Mouse (Mus musculus): ENCODE results near the gene Rtn2. TPM values are rescaled to one million over a fixed set of nuclear protein-coding genes. Genes with fewer than 3 reads are reported as not detected.
A peak's percentile ranks its signal among the peaks of the same experiment; 100 is the strongest.

The Rtn2 gene
- 26.1 and 29.3 TPM in 2 replicates for polyA plus RNA-seq (2015; fragmentation: Nextera tagmentation; extraction: Ambion mirVana)

DNA sequence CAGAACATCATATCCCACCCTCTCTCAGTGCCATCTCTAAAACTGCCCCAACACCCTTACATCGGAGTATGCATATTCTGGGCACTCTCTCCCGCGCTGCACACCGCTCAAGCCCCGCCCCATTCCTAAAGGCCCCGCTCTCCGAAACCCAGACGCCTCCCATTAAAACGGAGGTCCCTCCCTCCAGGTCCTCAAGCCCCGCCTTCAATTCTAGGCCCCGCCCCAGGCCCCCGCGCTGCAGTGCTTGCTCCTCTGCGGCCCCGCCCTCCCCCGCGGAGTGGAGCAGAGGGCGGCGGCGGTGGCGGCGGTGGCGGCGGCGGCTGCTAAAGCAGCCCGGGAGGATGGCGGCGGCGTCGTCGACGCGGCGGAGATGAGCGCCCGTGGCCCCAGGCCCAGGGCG, at the start of gene Rtn2:
Rtn2 (plus strand) TSS at position 240 of the 400 bp plus-strand sequence.
- WGBS: under 1% methylated on average over 36 of the region's 37 CpGs
- Histone ChIP-seq H3K27ac (replicated peaks) (no peak within 1 kb of the TSS), H3K4me3 (peak within 1 kb of the TSS; percentile 63), H3K4me1 (peaks cover 18% of the 10 kb centered on the region), H3K27me3 (replicated peaks) (peaks cover 79% of the 10 kb centered on the region), H3K9me3 (no peaks in the 10 kb centered on the region), H3K36me3 (no peaks in the 10 kb centered on the region), H3K4me2 (peak within 1 kb of the TSS; percentile 96), H3K9ac (peak within 1 kb of the TSS; percentile 61; the same call in 1 of the 2 replicates)
- peak; percentile 79 for ATAC-seq (ENCODE audit: extremely low read depth, insufficient number of reproducible peaks, low FRiP score, low TSS enrichment)

DNA sequence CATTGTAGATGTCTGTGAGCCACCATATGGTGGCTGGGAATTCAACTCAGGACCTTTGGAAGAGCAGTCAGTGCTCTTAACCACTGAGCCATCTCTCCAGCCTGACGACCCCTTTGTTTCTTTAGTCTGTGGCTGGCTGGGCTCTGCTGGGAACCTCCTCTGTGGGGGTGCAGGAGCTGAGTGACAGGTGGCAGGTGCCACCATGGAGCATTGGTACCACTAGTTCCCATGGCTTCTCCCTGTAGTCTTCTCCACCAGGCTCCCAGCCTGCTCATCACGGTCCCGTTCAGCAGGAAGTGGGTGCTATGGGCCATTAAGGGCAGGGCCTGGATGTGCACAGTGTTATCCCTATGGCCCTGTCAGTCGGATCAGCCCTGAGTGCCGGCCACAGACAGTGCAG, 47.8 kb upstream of the Rtn2 start:
- Histone ChIP-seq H3K27ac (replicated peaks) (no peak overlapping the region), H3K36me3 (peaks cover 24% of the 10 kb centered on the region), H3K4me3 (no peak overlapping the region), H3K4me2 (no peak overlapping the region), H3K9ac (0 out of 2 replicates have a peak overlapping the region, but pooled peaks have one; percentile 16), H3K27me3 (replicated peaks) (no peaks in the 10 kb centered on the region), H3K9me3 (no peaks in the 10 kb centered on the region), H3K4me1 (peaks cover 69% of the 10 kb centered on the region)
- 82% methylated on average over 5 of the region's 5 CpGs for WGBS
- no peak for ATAC-seq (ENCODE audit: extremely low read depth, insufficient number of reproducible peaks, low FRiP score, low TSS enrichment)

DNA sequence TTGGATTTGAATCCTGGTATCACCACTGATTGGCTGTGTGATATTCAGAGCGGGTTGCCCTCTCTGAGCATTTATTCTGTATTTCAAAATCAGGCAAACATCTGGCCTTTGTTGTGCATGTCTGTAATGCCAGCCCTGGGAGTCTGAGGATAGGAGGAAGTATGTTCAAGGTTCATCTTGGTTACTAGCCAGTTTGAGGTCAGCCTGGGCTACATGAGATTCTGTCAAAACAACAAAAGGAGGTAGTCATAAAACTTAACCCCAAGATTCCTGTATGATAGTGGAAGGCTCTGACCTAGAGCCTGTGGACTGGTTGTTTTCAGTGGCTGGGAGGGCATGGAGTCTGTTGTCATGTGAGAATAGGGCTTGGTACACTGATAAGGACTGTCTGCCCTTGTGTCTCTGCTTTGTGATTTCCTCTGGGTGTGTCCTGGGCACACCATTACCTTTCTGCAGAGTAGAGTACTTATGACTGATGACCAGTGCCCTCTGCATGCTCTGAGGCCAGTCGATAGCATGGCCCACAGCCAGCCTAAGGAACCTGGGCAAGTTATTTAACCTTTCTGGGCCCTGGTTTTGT, 47.2 kb upstream of the Rtn2 start:
- 80% methylated on average over 2 of the region's 2 CpGs for WGBS
- Histone ChIP-seq H3K9me3 (no peaks in the 10 kb centered on the region), H3K36me3 (peaks cover 24% of the 10 kb centered on the region), H3K4me1 (peaks cover 68% of the 10 kb centered on the region), H3K27me3 (replicated peaks) (no peaks in the 10 kb centered on the region), H3K4me2 (no peak overlapping the region), H3K9ac (peak overlapping the region; percentile 65; the same call in 1 of the 2 replicates), H3K27ac (replicated peaks) (peak overlapping the region; percentile 76), H3K4me3 (no peak overlapping the region)
- ATAC-seq (ENCODE audit: extremely low read depth, insufficient number of reproducible peaks, low FRiP score, low TSS enrichment): no peak

DNA sequence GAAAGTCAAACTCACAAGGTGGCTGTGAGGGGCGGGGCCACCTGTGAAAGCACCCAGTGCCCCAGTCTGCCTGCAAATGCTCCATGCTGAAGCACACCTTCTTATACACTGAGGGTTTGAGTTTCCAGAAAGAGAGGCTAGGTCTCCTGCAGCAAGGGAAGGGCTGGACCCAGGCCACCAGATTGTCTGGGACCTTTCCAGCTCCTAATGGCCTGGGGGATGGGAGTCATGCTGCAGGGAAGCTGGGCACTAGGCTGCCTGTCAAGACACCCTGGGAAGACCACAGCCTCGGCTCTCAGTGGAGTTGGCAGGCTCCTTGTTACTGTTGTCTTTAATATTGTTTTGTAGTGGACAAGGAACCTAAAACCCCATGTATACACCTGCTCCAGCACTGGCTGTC, 46.0 kb upstream of the Rtn2 start:
- no peak for ATAC-seq (ENCODE audit: extremely low read depth, insufficient number of reproducible peaks, low FRiP score, low TSS enrichment)
- H3K27me3 ChIP-seq (replicated peaks): no peaks in the 10 kb centered on the region
- H3K4me1 ChIP-seq: peaks cover 68% of the 10 kb centered on the region
- H3K9me3 ChIP-seq: no peaks in the 10 kb centered on the region
- H3K36me3 ChIP-seq: peaks cover 24% of the 10 kb centered on the region
- WGBS: 62% methylated on average over 2 of the region's 2 CpGs
- H3K4me2 ChIP-seq: peak overlapping the region; percentile 18; the same call in 1 of the 2 replicates
- no peak overlapping the region; the same call in 1 of the 2 replicates for H3K4me3 ChIP-seq
- H3K9ac ChIP-seq: peak overlapping the region; percentile 65
- peak overlapping the region; percentile 76 for H3K27ac ChIP-seq (replicated peaks)

DNA sequence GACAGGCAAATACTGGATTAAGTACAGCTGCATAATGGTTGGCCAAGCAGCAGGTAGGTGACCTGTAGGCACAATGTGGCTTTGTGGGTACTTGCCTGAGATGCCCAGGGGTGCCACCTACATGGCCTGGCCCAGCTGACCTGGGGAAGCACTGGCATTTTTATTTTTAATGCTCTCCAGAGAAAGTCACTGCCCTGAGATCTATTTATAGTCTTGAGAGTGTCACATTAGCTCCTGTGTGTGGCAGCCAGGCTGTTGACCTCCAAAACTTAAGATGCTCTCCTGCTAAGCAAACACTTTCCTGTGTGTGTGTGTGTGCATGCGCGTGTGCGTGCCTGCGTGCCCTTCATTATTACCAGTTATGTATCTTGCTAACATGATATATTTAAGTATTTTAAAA, 44.1 kb upstream of the Rtn2 start:
- Histone ChIP-seq H3K9me3 (no peaks in the 10 kb centered on the region), H3K9ac (peak overlapping the region; percentile 65), H3K27ac (replicated peaks) (peak overlapping the region; percentile 88), H3K27me3 (replicated peaks) (no peaks in the 10 kb centered on the region), H3K4me1 (peaks cover 59% of the 10 kb centered on the region), H3K4me2 (peak overlapping the region; percentile 44), H3K36me3 (peaks cover 15% of the 10 kb centered on the region), H3K4me3 (no peak overlapping the region)
- ATAC-seq (ENCODE audit: extremely low read depth, insufficient number of reproducible peaks, low FRiP score, low TSS enrichment): no peak
- WGBS: 60% methylated on average over 4 of the region's 4 CpGs

DNA sequence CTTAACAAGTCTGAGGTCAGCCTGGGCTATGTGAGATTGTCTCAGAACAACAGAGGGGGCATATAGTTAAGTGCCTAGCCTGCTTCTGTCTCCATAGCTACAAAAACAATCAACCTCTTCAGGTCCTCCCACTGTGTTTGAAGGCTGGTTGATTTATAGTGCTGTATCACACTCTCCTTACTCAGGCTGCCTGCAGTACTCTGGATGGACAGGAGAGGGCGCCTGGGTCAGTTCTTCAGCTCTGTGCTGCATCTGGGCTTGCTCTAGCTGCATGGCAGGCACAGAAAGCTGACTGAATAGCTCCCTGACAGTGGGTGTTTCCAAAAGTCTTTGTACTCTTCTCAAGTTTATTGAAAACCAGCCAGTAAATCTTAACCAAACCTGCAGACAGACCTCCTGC, 43.0 kb upstream of the Rtn2 start:
- no peak overlapping the region for H3K4me3 ChIP-seq
- peak overlapping the region; percentile 65 for H3K9ac ChIP-seq
- H3K27ac ChIP-seq (replicated peaks): peak overlapping the region; percentile 88
- 0 out of 2 replicates have a peak, but pooled peaks have one; percentile 64 for ATAC-seq (ENCODE audit: extremely low read depth, insufficient number of reproducible peaks, low FRiP score, low TSS enrichment)
- WGBS: 0% methylated on average over 1 of the region's 1 CpGs
- H3K9me3 ChIP-seq: no peaks in the 10 kb centered on the region
- peaks cover 68% of the 10 kb centered on the region for H3K4me1 ChIP-seq
- H3K36me3 ChIP-seq: peaks cover 9% of the 10 kb centered on the region; the same call in 1 of the 2 replicates
- H3K4me2 ChIP-seq: no peak overlapping the region
- H3K27me3 ChIP-seq (replicated peaks): no peaks in the 10 kb centered on the region

DNA sequence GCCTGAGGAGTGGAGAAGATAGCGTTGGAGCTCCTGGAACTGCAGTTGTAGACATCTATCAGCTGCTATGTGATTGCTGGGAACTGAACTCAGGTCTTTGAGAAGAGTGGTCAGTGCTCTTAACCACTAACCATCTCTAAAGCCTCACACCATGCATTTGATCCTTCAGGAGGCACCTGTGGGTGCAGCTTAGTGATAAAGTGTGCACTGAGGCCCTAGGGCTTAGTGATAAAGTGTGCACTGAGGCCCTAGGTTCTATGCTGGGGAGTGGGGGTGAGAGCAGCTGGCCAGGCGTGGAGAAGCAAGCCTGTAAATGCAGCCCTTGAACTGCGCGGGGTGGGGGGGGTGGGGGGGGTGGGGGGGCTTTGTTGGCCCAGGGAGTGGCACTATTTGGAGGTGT, 42.4 kb upstream of the Rtn2 start:
- peaks cover 63% of the 10 kb centered on the region for H3K4me1 ChIP-seq
- H3K4me3 ChIP-seq: no peak overlapping the region
- H3K9ac ChIP-seq: peak overlapping the region; percentile 65
- no peak overlapping the region for H3K4me2 ChIP-seq
- H3K27me3 ChIP-seq (replicated peaks): no peaks in the 10 kb centered on the region
- peaks cover 13% of the 10 kb centered on the region for H3K36me3 ChIP-seq
- no peaks in the 10 kb centered on the region for H3K9me3 ChIP-seq
- no peak for ATAC-seq (ENCODE audit: extremely low read depth, insufficient number of reproducible peaks, low FRiP score, low TSS enrichment)
- H3K27ac ChIP-seq (replicated peaks): peak overlapping the region; percentile 88; the same call in 1 of the 2 replicates
- whole genome bisulfite sequencing: 27% methylated on average over 4 of the region's 4 CpGs

DNA sequence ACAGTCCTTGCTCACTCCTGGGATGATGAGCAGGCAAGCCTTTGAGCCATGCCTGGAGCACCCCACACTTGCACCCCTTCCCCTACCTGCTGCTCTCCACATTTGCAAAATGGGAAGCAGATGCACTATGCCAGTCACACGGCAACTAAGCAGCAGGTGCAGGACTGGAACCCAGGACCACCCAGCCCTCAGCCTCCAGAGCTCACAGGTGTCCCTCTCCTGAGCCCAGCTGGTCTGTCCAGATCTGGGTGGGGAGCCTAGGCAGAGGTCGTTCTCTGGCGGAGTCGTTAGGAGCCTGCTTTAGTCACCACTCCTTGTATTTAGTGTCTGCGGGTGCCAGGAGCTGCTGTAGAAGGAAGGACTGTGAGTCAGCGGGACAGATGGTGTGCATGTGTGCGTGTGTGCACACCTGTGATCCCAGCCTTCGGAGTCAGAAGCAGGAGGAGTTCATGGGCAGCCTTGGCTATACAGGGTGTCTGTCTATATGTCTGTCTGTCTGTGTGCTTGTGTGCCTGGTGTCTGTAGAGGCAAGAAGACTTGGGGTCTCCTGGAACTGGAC, 41.4 kb upstream of the Rtn2 start:
- peaks cover 53% of the 10 kb centered on the region for H3K4me1 ChIP-seq
- H3K27me3 ChIP-seq (replicated peaks): no peaks in the 10 kb centered on the region
- H3K4me2 ChIP-seq: no peak overlapping the region
- no peak overlapping the region for H3K27ac ChIP-seq (replicated peaks)
- H3K9ac ChIP-seq: no peak overlapping the region
- no peak for ATAC-seq (ENCODE audit: extremely low read depth, insufficient number of reproducible peaks, low FRiP score, low TSS enrichment)
- H3K9me3 ChIP-seq: no peaks in the 10 kb centered on the region
- peaks cover 23% of the 10 kb centered on the region for H3K36me3 ChIP-seq
- H3K4me3 ChIP-seq: no peak overlapping the region
- 86% methylated on average over 8 of the region's 8 CpGs for WGBS

DNA sequence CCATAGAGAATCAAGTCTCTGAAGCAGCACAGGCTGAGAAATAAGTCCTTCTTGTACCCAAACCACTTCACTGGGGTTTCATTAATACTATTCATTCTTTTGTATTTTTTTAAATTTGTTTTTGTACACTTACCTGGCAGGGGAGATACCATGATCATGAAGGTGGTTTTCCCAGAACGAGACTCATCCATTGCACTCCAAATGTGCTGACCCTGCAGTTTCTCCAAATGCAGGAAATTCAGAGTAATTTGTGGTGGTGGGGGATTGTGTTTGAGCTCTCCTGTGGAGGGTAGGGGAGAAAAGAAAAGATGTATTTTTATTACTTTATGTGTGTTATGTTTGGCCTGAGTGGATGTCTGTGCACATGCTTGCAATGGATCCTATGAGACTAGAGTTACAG, 40.4 kb upstream of the Rtn2 start:
- H3K4me1 ChIP-seq: peaks cover 43% of the 10 kb centered on the region
- H3K9ac ChIP-seq: no peak overlapping the region
- H3K36me3 ChIP-seq: peaks cover 32% of the 10 kb centered on the region
- ATAC-seq (ENCODE audit: extremely low read depth, insufficient number of reproducible peaks, low FRiP score, low TSS enrichment): no peak
- H3K27me3 ChIP-seq (replicated peaks): no peaks in the 10 kb centered on the region
- no peak overlapping the region for H3K4me2 ChIP-seq
- H3K27ac ChIP-seq (replicated peaks): no peak overlapping the region
- H3K9me3 ChIP-seq: no peaks in the 10 kb centered on the region
- WGBS: 83% methylated on average over 1 of the region's 1 CpGs
- no peak overlapping the region for H3K4me3 ChIP-seq

DNA sequence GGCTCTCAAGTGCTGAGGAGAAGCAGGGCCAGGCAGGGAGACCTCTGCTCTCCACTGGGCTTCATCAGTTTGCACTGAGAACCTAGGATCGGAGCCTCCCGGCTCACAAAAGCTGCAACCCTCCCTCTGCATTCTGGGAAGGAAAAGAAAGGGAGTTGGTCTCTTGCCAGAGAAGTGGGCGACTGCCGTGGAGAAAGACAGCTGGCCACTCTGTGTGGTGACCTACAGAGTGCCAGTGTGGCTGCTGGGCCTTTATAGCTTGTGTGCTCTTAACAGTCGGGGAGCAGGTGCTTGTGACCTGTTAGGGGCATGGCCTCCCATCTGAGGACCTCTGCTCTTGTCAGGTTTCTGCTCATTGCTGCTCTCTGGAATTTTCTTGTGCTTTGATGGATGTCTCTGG, 38.6 kb upstream of the Rtn2 start:
- Histone ChIP-seq H3K9me3 (no peaks in the 10 kb centered on the region), H3K4me3 (no peak overlapping the region), H3K9ac (0 out of 2 replicates have a peak overlapping the region, but pooled peaks have one; percentile 37), H3K4me1 (peaks cover 26% of the 10 kb centered on the region), H3K4me2 (no peak overlapping the region), H3K36me3 (peaks cover 41% of the 10 kb centered on the region), H3K27ac (replicated peaks) (no peak overlapping the region), H3K27me3 (replicated peaks) (no peaks in the 10 kb centered on the region)
- ATAC-seq (ENCODE audit: extremely low read depth, insufficient number of reproducible peaks, low FRiP score, low TSS enrichment): no peak
- 63% methylated on average over 5 of the region's 5 CpGs for WGBS

DNA sequence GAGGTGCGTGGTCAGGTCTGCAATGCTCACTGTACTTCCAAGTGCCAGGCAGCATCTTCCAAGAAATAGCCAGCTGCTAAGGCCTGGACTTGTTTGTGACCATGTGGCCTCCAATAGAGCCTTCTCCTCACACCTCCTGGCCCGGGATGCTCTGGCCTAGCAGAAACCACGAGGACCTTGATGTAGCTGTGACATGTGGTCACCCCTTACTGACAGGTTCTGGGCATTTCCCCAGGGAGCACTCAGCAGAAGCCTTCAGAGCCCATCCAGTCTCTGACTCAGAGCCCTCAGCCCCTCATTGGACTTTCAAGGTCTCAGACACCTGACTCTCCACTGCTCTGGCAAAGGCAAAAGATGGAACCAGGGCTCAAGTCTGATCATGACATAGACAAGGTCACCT, 37.3 kb upstream of the Rtn2 start:
- Histone ChIP-seq H3K4me2 (no peak overlapping the region), H3K36me3 (peaks cover 41% of the 10 kb centered on the region), H3K27ac (replicated peaks) (no peak overlapping the region), H3K4me1 (0 out of 2 replicates have a peak, but pooled peaks cover 13% of the 10 kb centered on the region), H3K4me3 (no peak overlapping the region), H3K27me3 (replicated peaks) (no peaks in the 10 kb centered on the region), H3K9me3 (no peaks in the 10 kb centered on the region), H3K9ac (no peak overlapping the region)
- WGBS: 72% methylated on average over 3 of the region's 3 CpGs
- no peak for ATAC-seq (ENCODE audit: extremely low read depth, insufficient number of reproducible peaks, low FRiP score, low TSS enrichment)

DNA sequence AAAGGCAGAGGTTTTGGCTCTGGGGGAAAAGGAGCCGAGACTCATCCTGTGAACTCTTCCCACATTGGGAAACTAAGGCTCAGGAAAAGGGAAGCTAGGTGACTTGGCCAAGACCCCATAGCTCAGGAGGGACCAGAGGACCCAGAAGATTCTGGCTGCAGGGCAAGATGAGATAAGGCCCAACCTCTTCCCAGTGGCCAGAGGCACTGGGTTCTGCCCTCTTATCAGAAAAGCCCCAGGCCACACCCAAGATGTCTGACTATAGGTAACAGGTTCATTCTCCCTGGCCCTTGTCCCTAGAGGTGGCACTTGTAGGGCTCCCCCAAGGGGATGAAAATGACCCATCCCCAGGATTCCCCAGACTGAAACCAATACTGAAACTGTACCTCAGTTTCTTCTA, 35.6 kb upstream of the Rtn2 start:
- no peak for ATAC-seq (ENCODE audit: extremely low read depth, insufficient number of reproducible peaks, low FRiP score, low TSS enrichment)
- Histone ChIP-seq H3K9me3 (no peaks in the 10 kb centered on the region), H3K27me3 (replicated peaks) (no peaks in the 10 kb centered on the region), H3K4me3 (no peak overlapping the region), H3K9ac (no peak overlapping the region), H3K27ac (replicated peaks) (no peak overlapping the region), H3K36me3 (peaks cover 36% of the 10 kb centered on the region), H3K4me2 (no peak overlapping the region), H3K4me1 (0 out of 2 replicates have a peak, but pooled peaks cover 9% of the 10 kb centered on the region)
- 93% methylated on average over 1 of the region's 1 CpGs for WGBS

Measured in heart, embryonic 13.5 days (tissue).